Mouse (Mus musculus) forebrain, embryonic 11.5 days (tissue): ENCODE results near the gene Pitpnm1. TPM values are rescaled to one million over a fixed set of nuclear protein-coding genes. Genes with fewer than 3 reads are reported as not detected.
A peak's percentile ranks its signal among the peaks of the same experiment; 100 is the strongest.

ENCODE experiments used
- ATAC-seq: fragments of 200-750 bp; cut with Nextera tagmentation; replicated peaks from 2 replicates; pipeline ENCODE4 v1.8.0; 2017; ENCODE audit warnings: moderate TSS enrichment; ENCODE audit not compliant: low FRiP score
- DNase-seq: peaks from one replicate; pipeline ENCODE4 v3.0.0-alpha.2; 2017; ENCODE audit warnings: low spot score
- H3K27ac ChIP-seq: fragments of 300-500 bp; sonication (generic); 2 replicates; pipeline ENCODE4 v1.5.1; 2014; ENCODE audit warnings: low read depth, low read length
- H3K27me3 ChIP-seq: fragments of 300-500 bp; sonication (generic); 2 replicates; pipeline ENCODE4 v1.6.1; 2014; ENCODE audit warnings: mild to moderate bottlenecking, low read length, mixed read lengths; ENCODE audit not compliant: control insufficient read depth, insufficient read depth
- H3K36me3 ChIP-seq: fragments of 300-500 bp; sonication (generic); 2 replicates; pipeline ENCODE4 v1.6.1; 2014; ENCODE audit warnings: mild to moderate bottlenecking, low read length, moderate library complexity, mixed read lengths; ENCODE audit not compliant: control insufficient read depth, insufficient read depth
- H3K4me1 ChIP-seq: fragments of 300-500 bp; sonication (generic); replicated peaks from 2 replicates; pipeline ENCODE4 v1.6.1; 2014; ENCODE audit warnings: low read length, mixed read lengths; ENCODE audit not compliant: control insufficient read depth, insufficient read depth
- H3K4me2 ChIP-seq: fragments of 300-500 bp; sonication (generic); 2 replicates; pipeline ENCODE4 v1.6.1; 2014; ENCODE audit warnings: low read depth, mild to moderate bottlenecking, low read length, moderate library complexity, mixed read lengths; ENCODE audit not compliant: severe bottlenecking
- H3K4me3 ChIP-seq: fragments of 300-500 bp; sonication (generic); 2 replicates; pipeline ENCODE4 v1.5.1; 2014; ENCODE audit warnings: low read depth, low read length
- H3K9ac ChIP-seq: fragments of 300-500 bp; sonication (generic); 2 replicates; pipeline ENCODE4 v1.6.1; 2014; ENCODE audit warnings: low read length
- H3K9me3 ChIP-seq: fragments of 300-500 bp; sonication (generic); 2 replicates; pipeline ENCODE4 v1.6.1; 2016; ENCODE audit warnings: low read length, mixed read lengths; ENCODE audit not compliant: control insufficient read depth
- WGBS: fragments of 180-500 bp; shearing (Covaris S2); extraction: QIAGEN DNeasy Blood & Tissue Kit; methylation state at CpG from one replicate; pipeline ENCODE4 v1.1.7; 2014; 5-methylcytosine and 5-hydroxymethylcytosine counted together
- polyA plus RNA-seq: library from polyadenylated mRNA; unstranded; fragments of >200 nt; fragmentation: Nextera tagmentation; extraction: Ambion mirVana; gene quantifications from 2 replicates; pipeline ENCODE4 v1.2.1, GENCODE M21; 2014

Pitpnm1 gene
- polyA plus RNA-seq, 1 experiment from 2014 or later: 18.0 TPM

GRCm38 (mm10) chr19:4087090-4087489 is 12.7 kb upstream of the Pitpnm1 start:
- Histone ChIP-seq H3K36me3 (no peaks in the 10 kb centered on the region), H3K4me3 (no peak overlapping the region), H3K4me1 (no peaks in the 10 kb centered on the region), H3K4me2 (no peak overlapping the region), H3K27ac (no peak overlapping the region), H3K9ac (no peak overlapping the region), H3K9me3 (no peaks in the 10 kb centered on the region), H3K27me3 (no peaks in the 10 kb centered on the region)
- ATAC-seq: no peak
- peak; percentile 41 for DNase-seq
- 87% methylated on average over 5 of the region's 5 CpGs for WGBS

DNA sequence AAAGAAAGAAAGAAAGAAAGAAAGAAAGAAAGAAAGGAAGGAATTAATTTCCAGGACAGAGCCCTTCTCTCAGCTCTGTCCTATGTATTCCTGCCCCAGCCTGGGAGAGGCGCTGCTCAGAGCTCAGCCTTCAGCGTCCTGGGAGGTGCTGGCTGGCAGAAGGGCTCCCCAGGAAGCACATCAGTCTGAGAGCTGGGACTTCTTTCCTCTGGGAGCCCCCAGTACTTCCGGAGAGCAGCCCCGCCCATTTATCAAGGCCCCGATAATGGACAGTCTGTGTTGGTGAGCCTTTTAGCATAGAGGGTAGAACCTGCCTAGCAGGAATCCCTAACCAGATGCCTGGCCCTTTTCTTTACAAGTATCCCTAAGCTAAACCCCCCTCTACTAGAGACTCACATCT is 11.7 kb upstream of the Pitpnm1 start:
- WGBS: 55% methylated on average over 5 of the region's 5 CpGs
- peak; percentile 46 for DNase-seq
- no peak overlapping the region for H3K4me2 ChIP-seq
- no peaks in the 10 kb centered on the region for H3K36me3 ChIP-seq
- no peak for ATAC-seq
- no peaks in the 10 kb centered on the region for H3K27me3 ChIP-seq
- H3K9me3 ChIP-seq: no peaks in the 10 kb centered on the region
- no peak overlapping the region for H3K9ac ChIP-seq
- H3K4me3 ChIP-seq: no peak overlapping the region
- no peaks in the 10 kb centered on the region for H3K4me1 ChIP-seq
- no peak overlapping the region for H3K27ac ChIP-seq

DNA sequence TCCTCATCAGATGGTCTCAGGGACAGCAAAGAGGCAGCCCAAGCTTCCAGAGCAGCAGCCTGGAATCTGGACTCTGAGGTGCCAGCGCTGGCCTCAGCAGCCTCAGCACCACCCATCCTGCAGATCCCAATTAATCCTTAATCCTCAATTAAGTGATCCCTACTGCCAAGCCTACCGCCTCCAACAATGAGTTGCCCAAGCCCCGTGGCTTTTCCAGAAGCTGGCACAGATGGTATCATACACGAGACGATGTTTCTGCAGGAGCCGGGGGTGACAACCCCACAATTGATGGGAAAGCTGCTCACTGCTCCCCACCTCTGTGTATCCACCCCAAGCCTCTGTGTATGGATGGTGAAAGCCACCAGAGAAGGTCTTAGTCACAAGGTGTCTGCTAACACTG is 10.7 kb upstream of the Pitpnm1 start:
- no peaks in the 10 kb centered on the region for H3K36me3 ChIP-seq
- no peak overlapping the region for H3K9ac ChIP-seq
- H3K4me1 ChIP-seq: no peaks in the 10 kb centered on the region
- DNase-seq (no peak), ATAC-seq (no peak)
- H3K4me2 ChIP-seq: no peak overlapping the region
- 65% methylated on average over 6 of the region's 6 CpGs for WGBS
- no peak overlapping the region for H3K27ac ChIP-seq
- H3K27me3 ChIP-seq: no peaks in the 10 kb centered on the region
- H3K9me3 ChIP-seq: no peaks in the 10 kb centered on the region
- H3K4me3 ChIP-seq: no peak overlapping the region

DNA sequence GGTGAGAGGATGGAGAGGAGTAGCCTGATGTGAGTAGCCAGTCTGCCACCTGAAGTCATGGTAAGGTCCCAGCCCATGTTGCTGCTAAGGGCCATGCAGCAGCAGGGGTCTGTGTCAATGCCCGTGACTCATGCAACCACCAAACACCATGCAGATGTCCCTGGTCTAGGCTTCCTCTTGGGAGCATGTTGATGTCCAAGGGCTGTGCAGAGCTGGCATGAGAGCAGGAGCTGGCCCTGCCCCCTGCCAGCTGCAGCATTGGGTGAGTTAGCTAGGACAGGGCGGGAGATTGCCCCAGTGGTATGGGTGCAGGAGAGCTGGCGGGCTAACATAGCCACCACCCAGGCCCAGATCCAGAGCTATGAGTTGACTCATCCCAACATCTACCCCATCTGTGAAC is 9.4 kb upstream of the Pitpnm1 start:
- ATAC-seq (no peak), DNase-seq (no peak)
- H3K4me2 ChIP-seq: no peak overlapping the region
- no peaks in the 10 kb centered on the region for H3K27me3 ChIP-seq
- H3K9ac ChIP-seq: no peak overlapping the region
- no peaks in the 10 kb centered on the region for H3K36me3 ChIP-seq
- H3K4me3 ChIP-seq: no peak overlapping the region
- no peaks in the 10 kb centered on the region for H3K9me3 ChIP-seq
- H3K27ac ChIP-seq: no peak overlapping the region
- 90% methylated on average over 3 of the region's 3 CpGs for WGBS
- no peaks in the 10 kb centered on the region for H3K4me1 ChIP-seq

DNA sequence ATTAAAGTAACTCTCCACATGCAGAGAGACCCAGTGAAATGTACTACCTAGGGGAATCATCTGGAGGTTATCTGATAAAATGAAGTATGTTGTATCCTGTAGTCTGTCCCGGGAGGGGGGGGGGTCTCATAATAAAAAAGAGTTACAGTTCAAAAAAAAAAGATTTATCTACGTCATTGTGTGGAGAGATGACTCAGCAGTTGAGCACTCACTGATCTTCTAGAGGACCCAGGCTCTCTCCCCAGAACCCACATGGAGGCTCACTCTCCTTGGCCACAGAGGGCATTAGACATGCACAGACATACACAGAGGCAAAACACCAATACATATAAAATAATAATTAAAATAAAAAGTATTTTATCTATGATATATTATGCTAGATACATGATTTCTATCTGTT is 8.4 kb upstream of the Pitpnm1 start:
- Histone ChIP-seq H3K4me1 (no peaks in the 10 kb centered on the region; the same call in 1 of the 2 replicates), H3K27me3 (no peaks in the 10 kb centered on the region), H3K9me3 (no peaks in the 10 kb centered on the region), H3K4me2 (no peak overlapping the region), H3K4me3 (no peak overlapping the region), H3K9ac (no peak overlapping the region), H3K27ac (no peak overlapping the region), H3K36me3 (no peaks in the 10 kb centered on the region)
- ATAC-seq: no peak
- WGBS: 68% methylated on average over 2 of the region's 2 CpGs
- no peak for DNase-seq

GRCm38 (mm10) chr19:4092750-4093149 is 7.0 kb upstream of the Pitpnm1 start:
- WGBS: 88% methylated on average over 3 of the region's 3 CpGs
- H3K9me3 ChIP-seq: no peaks in the 10 kb centered on the region
- peaks cover 2% of the 10 kb centered on the region; the same call in 1 of the 2 replicates for H3K4me1 ChIP-seq
- no peak overlapping the region for H3K4me3 ChIP-seq
- H3K27me3 ChIP-seq: no peaks in the 10 kb centered on the region
- no peak overlapping the region for H3K27ac ChIP-seq
- DNase-seq (no peak), ATAC-seq (no peak)
- no peaks in the 10 kb centered on the region for H3K36me3 ChIP-seq
- no peak overlapping the region for H3K4me2 ChIP-seq
- H3K9ac ChIP-seq: no peak overlapping the region

GRCm38 (mm10) chr19:4093772-4094171 is 6.0 kb upstream of the Pitpnm1 start:
- WGBS: 81% methylated on average over 7 of the region's 7 CpGs
- H3K36me3 ChIP-seq: no peaks in the 10 kb centered on the region

GRCm38 (mm10) chr19:4094348-4094747 is 5.5 kb upstream of the Pitpnm1 start:
- Histone ChIP-seq H3K9me3 (no peaks in the 10 kb centered on the region), H3K9ac (no peak overlapping the region), H3K36me3 (no peaks in the 10 kb centered on the region), H3K4me2 (no peak overlapping the region), H3K4me1 (peaks cover 7% of the 10 kb centered on the region; the same call in 1 of the 2 replicates), H3K27me3 (no peaks in the 10 kb centered on the region), H3K4me3 (no peak overlapping the region), H3K27ac (no peak overlapping the region)
- ATAC-seq (no peak), DNase-seq (no peak)
- 88% methylated on average over 3 of the region's 3 CpGs for WGBS

More at GRCm38 (mm10) chr19:4093772-4094171, 6.0 kb upstream of the Pitpnm1 start:
- H3K9ac ChIP-seq: no peak overlapping the region
- no peak for DNase-seq
- no peaks in the 10 kb centered on the region for H3K27me3 ChIP-seq
- no peak overlapping the region for H3K4me2 ChIP-seq
- no peak overlapping the region for H3K27ac ChIP-seq
- peaks cover 5% of the 10 kb centered on the region; the same call in 1 of the 2 replicates for H3K4me1 ChIP-seq
- no peaks in the 10 kb centered on the region for H3K9me3 ChIP-seq
- ATAC-seq: no peak
- no peak overlapping the region for H3K4me3 ChIP-seq

DNA sequence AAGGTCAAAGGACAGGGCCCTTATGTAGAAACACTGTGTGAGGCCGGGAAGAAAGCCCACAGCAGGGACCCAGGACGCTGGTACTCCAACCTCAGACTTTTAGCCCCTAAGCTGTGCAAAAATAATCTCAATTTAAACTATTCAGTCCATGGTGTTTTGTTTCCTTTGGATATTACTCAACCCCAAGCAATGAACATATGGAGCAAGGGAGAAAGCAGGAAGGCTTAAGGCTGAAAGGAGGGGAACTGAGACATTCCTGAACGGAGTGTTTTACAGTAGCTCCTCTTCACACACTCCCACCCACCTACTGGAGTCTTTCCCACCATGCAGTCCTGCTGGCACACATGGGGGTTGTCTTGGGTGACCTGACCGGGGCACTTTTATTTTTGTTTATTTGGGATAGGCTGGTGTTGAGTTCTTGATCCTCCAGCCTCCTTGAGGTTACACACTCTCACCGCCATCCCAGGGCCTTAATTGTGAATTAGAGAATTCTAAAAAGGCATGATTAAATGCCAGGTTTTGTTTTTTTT is 5.0 kb upstream of the Pitpnm1 start:
- H3K9me3 ChIP-seq: no peaks in the 10 kb centered on the region
- no peak overlapping the region for H3K4me3 ChIP-seq
- H3K36me3 ChIP-seq: no peaks in the 10 kb centered on the region
- DNase-seq (no peak), ATAC-seq (no peak)
- no peak overlapping the region for H3K4me2 ChIP-seq
- H3K27me3 ChIP-seq: no peaks in the 10 kb centered on the region
- peaks cover 8% of the 10 kb centered on the region; the same call in 1 of the 2 replicates for H3K4me1 ChIP-seq
- no peak overlapping the region for H3K9ac ChIP-seq
- H3K27ac ChIP-seq: no peak overlapping the region
- WGBS: 84% methylated on average over 5 of the region's 5 CpGs
